Mouse (Mus musculus): ENCODE results near the gene Ppp3cb.

Ppp3cb gene

GRCm38 (mm10) chr14:20452929-20453328, 93.4 kb downstream of the Ppp3cb start:
- DNase-seq (ENCODE audit: low read depth, low spot score) = no peak
- peaks cover under 1% of the 10 kb centered on the region; the same call in 1 of the 2 replicates for H3K36me3 ChIP-seq (ENCODE audit: control insufficient read depth, insufficient read depth, low read length, poor library complexity, severe bottlenecking)
- H3K27me3 ChIP-seq (ENCODE audit: control insufficient read depth, insufficient read depth, low read length, poor library complexity, severe bottlenecking) = no peaks in the 10 kb centered on the region

GRCm38 (mm10) chr14:20451765-20452331, 94.5 kb downstream of the Ppp3cb start, which contains the start of gene Cfap70:
TSS of gene Cfap70 (minus strand) at chr14:20452226.
- DNase-seq (ENCODE audit: low read depth, low spot score) = peak; percentile 65
- H3K36me3 ChIP-seq (ENCODE audit: control insufficient read depth, insufficient read depth, low read length, poor library complexity, severe bottlenecking) = no peaks in the 10 kb centered on the region

GRCm38 (mm10) chr14:20451302-20451701, 95.1 kb downstream of the Ppp3cb start:
- DNase-seq (ENCODE audit: low read depth, low spot score) = no peak
- Histone ChIP-seq H3K36me3 (ENCODE audit: control insufficient read depth, insufficient read depth, low read length, poor library complexity, severe bottlenecking) (no peaks in the 10 kb centered on the region), H3K27me3 (ENCODE audit: control insufficient read depth, insufficient read depth, low read length, poor library complexity, severe bottlenecking) (no peaks in the 10 kb centered on the region)

More at GRCm38 (mm10) chr14:20451765-20452331, 94.5 kb downstream of the Ppp3cb start, which contains the start of gene Cfap70:
- no peaks in the 10 kb centered on the region for H3K27me3 ChIP-seq (ENCODE audit: control insufficient read depth, insufficient read depth, low read length, poor library complexity, severe bottlenecking)
